Mouse (Mus musculus): ENCODE data around the gene Gm14434.
"Not testable (repeated sequence)": the region's sequence is repeated elsewhere in the genome, so short reads cannot be mapped to it uniquely, and the experiment has no call there.

GRCm38 (mm10) chr2:176423294-176423693 is 63.3 kb downstream of the Gm14434 start, which contains the start of gene Gm14435:
- not testable (repeated sequence) for TF ChIP-seq CTCF (IDR thresholded peaks at IDR 0.05; ENCODE audit: control insufficient read depth, insufficient read depth, low read length); POLR2A (IDR thresholded peaks at IDR 0.05; ENCODE audit: borderline replicate concordance, control insufficient read depth, low read depth, low read length)
